Mouse (Mus musculus): ENCODE measurements around the gene Guk1.

The Guk1 gene

GRCm38 (mm10) chr11:59209580-59209979, 17.6 kb upstream of the Guk1 start:
- DNase-seq = no peak

- DNase-seq = peak; percentile 97
Measured at GRCm38 (mm10) chr11:59209003-59209441, 17.0 kb upstream of the Guk1 start.

GRCm38 (mm10) chr11:59208153-59208831, 16.3 kb upstream of the Guk1 start, which contains the start of gene 2310033P09Rik:
TSS of gene 2310033P09Rik (plus strand) at chr11:59208321.
- peak; percentile 99 for DNase-seq

- DNase-seq = peak; percentile 99
Measured at GRCm38 (mm10) chr11:59202081-59202995, 10.3 kb upstream of the Guk1 start, which contains the start of gene Mrpl55. TSS of gene Mrpl55 (plus strand) at chr11:59202486.

GRCm38 (mm10) chr11:59201216-59202002, 9.4 kb upstream of the Guk1 start:
- no peak for DNase-seq

GRCm38 (mm10) chr11:59196230-59196629, 4.2 kb upstream of the Guk1 start:
- no peak for DNase-seq

- DNase-seq = peak; percentile 99
Measured at GRCm38 (mm10) chr11:59191231-59192058, 567 bp downstream of the Guk1 start.

GRCm38 (mm10) chr11:59187706-59188105, 4.3 kb downstream of the Guk1 start:
- no peak for DNase-seq

- DNase-seq = peak; percentile 95
Measured at GRCm38 (mm10) chr11:59185490-59185889, 6.5 kb downstream of the Guk1 start.

GRCm38 (mm10) chr11:59183821-59184220, 8.2 kb downstream of the Guk1 start:
- DNase-seq = peak; percentile 97

- DNase-seq = peak; percentile 98
Measured at GRCm38 (mm10) chr11:59182864-59183331, 9.1 kb downstream of the Guk1 start, which contains the start of gene Gjc2. TSS of gene Gjc2 (minus strand) at chr11:59183213.

GRCm38 (mm10) chr11:59176921-59177320, 15.1 kb downstream of the Guk1 start:
- DNase-seq = no peak

GRCm38 (mm10) chr11:59176475-59176874, 15.5 kb downstream of the Guk1 start:
- no peak for DNase-seq

GRCm38 (mm10) chr11:59174189-59174838, 17.7 kb downstream of the Guk1 start:
- no peak for DNase-seq

- DNase-seq = no peak
Measured at GRCm38 (mm10) chr11:59170549-59170948, 21.5 kb downstream of the Guk1 start.

- DNase-seq = no peak
Measured at GRCm38 (mm10) chr11:59169807-59170206, 22.2 kb downstream of the Guk1 start.

- DNase-seq = no peak
Measured at GRCm38 (mm10) chr11:59165616-59166241, 26.3 kb downstream of the Guk1 start.

- DNase-seq = peak; percentile 92
Measured at GRCm38 (mm10) chr11:59164384-59164783, 27.6 kb downstream of the Guk1 start.

- peak; percentile 100 for DNase-seq
Measured at GRCm38 (mm10) chr11:59163255-59164236, 28.5 kb downstream of the Guk1 start, which contains the start of gene Iba57. TSS of gene Iba57 (minus strand) at chr11:59163739.

Data from heart, adult 11 months (tissue).